Mouse (Mus musculus) midbrain, embryonic 15.5 days (tissue): Measurements from ENCODE around the gene Tsga10. TPM values are rescaled to one million over a fixed set of nuclear protein-coding genes. Genes with fewer than 3 reads are reported as not detected.

ENCODE experiments used
- ATAC-seq: fragments of 200-750 bp; cut with Nextera tagmentation; replicated peaks from 2 replicates; pipeline ENCODE4 v1.8.0; 2017; ENCODE audit warnings: moderate TSS enrichment
- H3K27ac ChIP-seq: fragments of 300-500 bp; sonication (generic); 2 replicates; pipeline ENCODE4 v1.5.1; 2015; ENCODE audit warnings: mild to moderate bottlenecking, inconsistent platforms
- H3K27me3 ChIP-seq: fragments of 300-500 bp; sonication (generic); replicated peaks from 2 replicates; pipeline ENCODE4 v1.6.1; 2015; ENCODE audit warnings: inconsistent platforms
- H3K36me3 ChIP-seq: fragments of 300-500 bp; sonication (generic); replicated peaks from 2 replicates; pipeline ENCODE4 v1.6.1; 2015; ENCODE audit warnings: inconsistent platforms
- H3K4me1 ChIP-seq: fragments of 300-500 bp; sonication (generic); 2 replicates; pipeline ENCODE4 v1.6.1; 2015; ENCODE audit warnings: inconsistent platforms
- H3K4me2 ChIP-seq: fragments of 300-500 bp; sonication (generic); 2 replicates; pipeline ENCODE4 v1.6.1; 2015; ENCODE audit warnings: inconsistent platforms, mild to moderate bottlenecking, moderate library complexity
- H3K4me3 ChIP-seq: fragments of 300-500 bp; sonication (generic); 2 replicates; pipeline ENCODE4 v1.5.1; 2015; ENCODE audit warnings: mild to moderate bottlenecking, inconsistent platforms
- H3K9ac ChIP-seq: fragments of 300-500 bp; sonication (generic); 2 replicates; pipeline ENCODE4 v1.6.1; 2015; ENCODE audit warnings: mild to moderate bottlenecking, inconsistent platforms
- H3K9me3 ChIP-seq: fragments of 300-500 bp; sonication (generic); 2 replicates; pipeline ENCODE4 v1.6.1; 2016; ENCODE audit warnings: inconsistent platforms
- WGBS: fragments of 180-500 bp; shearing (Covaris S2); methylation state at CpG from one replicate; pipeline ENCODE4 v1.1.7; 2015; ENCODE audit warnings: mixed read lengths; 5-methylcytosine and 5-hydroxymethylcytosine counted together
- polyA plus RNA-seq: library from polyadenylated mRNA; unstranded; fragments of >200 nt; fragmentation: Nextera tagmentation; extraction: Ambion mirVana; gene quantifications from 2 replicates; pipeline ENCODE4 v1.2.1, GENCODE M21; 2015

Tsga10 gene
- polyA plus RNA-seq, 1 experiment from 2014 or later: 20.8 TPM

- WGBS: 94% methylated on average over 10 of the region's 10 CpGs
- Histone ChIP-seq H3K9me3 (no peaks in the 10 kb centered on the region), H3K4me3 (no peak overlapping the region), H3K27me3 (no peaks in the 10 kb centered on the region), H3K4me2 (no peak overlapping the region), H3K36me3 (no peaks in the 10 kb centered on the region), H3K9ac (no peak overlapping the region), H3K27ac (no peak overlapping the region), H3K4me1 (no peaks in the 10 kb centered on the region)
- ATAC-seq: no peak
These were observed 154.5 kb downstream of the Tsga10 start for GRCm38 (mm10) chr1:37711596-37712356.

GRCm38 (mm10) chr1:37711082-37711481 is 155.1 kb downstream of the Tsga10 start:
- Histone ChIP-seq H3K9me3 (no peaks in the 10 kb centered on the region), H3K36me3 (no peaks in the 10 kb centered on the region), H3K27ac (no peak overlapping the region), H3K4me2 (no peak overlapping the region), H3K4me1 (no peaks in the 10 kb centered on the region), H3K4me3 (no peak overlapping the region), H3K27me3 (no peaks in the 10 kb centered on the region), H3K9ac (no peak overlapping the region)
- 92% methylated on average over 5 of the region's 5 CpGs for WGBS
- no peak for ATAC-seq

GRCm38 (mm10) chr1:37709736-37710135 is 156.5 kb downstream of the Tsga10 start:
- ATAC-seq: no peak
- Histone ChIP-seq H3K4me1 (no peaks in the 10 kb centered on the region), H3K4me3 (no peak overlapping the region), H3K27me3 (no peaks in the 10 kb centered on the region), H3K9me3 (no peaks in the 10 kb centered on the region), H3K9ac (no peak overlapping the region), H3K4me2 (no peak overlapping the region), H3K27ac (no peak overlapping the region), H3K36me3 (no peaks in the 10 kb centered on the region)
- WGBS: 85% methylated on average over 8 of the region's 8 CpGs

DNA sequence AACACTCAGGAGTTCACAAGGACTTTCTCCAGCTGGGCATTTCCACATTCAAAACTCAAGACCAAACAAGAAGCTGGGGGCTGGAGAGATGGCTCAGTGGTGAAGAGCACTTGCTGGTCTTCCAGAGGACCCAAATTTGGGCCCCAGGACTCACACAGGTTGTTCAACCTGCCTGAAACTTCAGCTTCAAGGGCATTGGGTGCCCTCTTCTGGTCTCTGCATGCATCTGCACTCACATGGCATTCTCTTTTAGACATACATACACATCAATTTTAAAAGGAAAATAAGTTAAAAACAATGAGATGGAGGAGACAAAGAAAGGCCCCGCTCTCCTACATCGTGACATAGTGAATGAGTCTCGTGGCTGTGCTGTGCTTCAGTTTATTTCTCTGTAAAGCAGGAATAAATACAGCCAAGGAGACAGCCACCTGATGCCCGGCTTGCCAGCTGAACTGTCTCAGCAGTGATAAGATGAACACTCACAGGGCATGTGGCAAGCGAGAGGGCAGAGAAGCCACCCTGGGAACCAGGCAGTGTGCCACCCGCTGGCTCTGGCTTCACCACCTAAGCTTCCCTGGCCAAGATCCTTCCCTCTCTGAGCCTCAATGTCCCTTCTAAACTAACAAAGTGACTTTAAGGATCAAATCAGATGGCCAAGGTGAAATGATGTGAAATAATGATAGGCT is 157.8 kb downstream of the Tsga10 start:
- 90% methylated on average over 6 of the region's 6 CpGs for WGBS
- Histone ChIP-seq H3K36me3 (no peaks in the 10 kb centered on the region), H3K4me2 (no peak overlapping the region), H3K4me3 (no peak overlapping the region), H3K9me3 (no peaks in the 10 kb centered on the region), H3K27ac (no peak overlapping the region), H3K27me3 (no peaks in the 10 kb centered on the region), H3K4me1 (no peaks in the 10 kb centered on the region), H3K9ac (no peak overlapping the region)
- ATAC-seq: no peak

Other genes starting within 250 kb of the Tsga10 start
- 2.7 and 3.7 TPM in 2 replicates for gene 2010300C02Rik, start 146.3 kb downstream of the Tsga10 start, polyA plus RNA-seq
- gene Lipt1, start 5.3 kb upstream of the Tsga10 start, polyA plus RNA-seq: 6.9 and 7.7 TPM in 2 replicates
- gene Mitd1, start 24.0 kb upstream of the Tsga10 start, polyA plus RNA-seq: 15.6 and 15.9 TPM in 2 replicates
- 224 and 231 TPM in 2 replicates for gene Mrpl30, start 24.0 kb upstream of the Tsga10 start, polyA plus RNA-seq
- not detected in 2 replicates for gene Lyg2, start 50.1 kb upstream of the Tsga10 start, polyA plus RNA-seq
- not detected in 2 replicates for gene Lyg1, start 91.3 kb upstream of the Tsga10 start, polyA plus RNA-seq
- 129 and 135 TPM in 2 replicates for gene Txndc9, start 131.5 kb upstream of the Tsga10 start, polyA plus RNA-seq
- gene Eif5b, start 131.6 kb upstream of the Tsga10 start, polyA plus RNA-seq: 21.1 and 23.6 TPM in 2 replicates